Mouse (Mus musculus) heart, embryonic 13.5 days (tissue): ENCODE measurements around the gene Padi2. TPM values are rescaled to one million over a fixed set of nuclear protein-coding genes. Genes with fewer than 3 reads are reported as not detected.
A peak's percentile ranks its signal among the peaks of the same experiment; 100 is the strongest.

ENCODE experiments used
- ATAC-seq: fragments of 200-750 bp; cut with Nextera tagmentation; 2 replicates; pipeline ENCODE4 v1.8.0; 2017; ENCODE audit warnings: moderate TSS enrichment; ENCODE audit not compliant: insufficient number of reproducible peaks, low FRiP score, low TSS enrichment; ENCODE audit errors: extremely low read depth
- H3K27ac ChIP-seq: fragments of 300-500 bp; sonication (generic); replicated peaks from 2 replicates; pipeline ENCODE4 v1.5.1; 2015; ENCODE audit warnings: moderate library complexity, mild to moderate bottlenecking, inconsistent platforms
- H3K27me3 ChIP-seq: fragments of 300-500 bp; sonication (generic); replicated peaks from 2 replicates; pipeline ENCODE4 v1.6.1; 2015; ENCODE audit warnings: mild to moderate bottlenecking, inconsistent platforms
- H3K36me3 ChIP-seq: fragments of 300-500 bp; sonication (generic); 2 replicates; pipeline ENCODE4 v1.6.1; 2015; ENCODE audit warnings: mild to moderate bottlenecking, inconsistent platforms
- H3K4me1 ChIP-seq: fragments of 300-500 bp; sonication (generic); 2 replicates; pipeline ENCODE4 v1.6.1; 2015; ENCODE audit warnings: inconsistent platforms
- H3K4me2 ChIP-seq: fragments of 300-500 bp; sonication (generic); 2 replicates; pipeline ENCODE4 v1.6.1; 2015; ENCODE audit warnings: inconsistent platforms, mild to moderate bottlenecking, moderate library complexity
- H3K4me3 ChIP-seq: fragments of 300-500 bp; sonication (generic); 2 replicates; pipeline ENCODE4 v1.5.1; 2015; ENCODE audit warnings: moderate library complexity, mild to moderate bottlenecking, inconsistent platforms
- H3K9ac ChIP-seq: fragments of 300-500 bp; sonication (generic); 2 replicates; pipeline ENCODE4 v1.6.1; 2015; ENCODE audit warnings: inconsistent platforms, mild to moderate bottlenecking, moderate library complexity
- H3K9me3 ChIP-seq: fragments of 300-500 bp; sonication (generic); 2 replicates; pipeline ENCODE4 v1.6.1; 2016; ENCODE audit warnings: inconsistent platforms
- WGBS: fragments of 180-500 bp; shearing (Covaris S2); methylation state at CpG from one replicate; pipeline ENCODE4 v1.1.7; 2015; ENCODE audit warnings: mixed read lengths; 5-methylcytosine and 5-hydroxymethylcytosine counted together
- polyA plus RNA-seq: library from polyadenylated mRNA; unstranded; fragments of >200 nt; fragmentation: Nextera tagmentation; extraction: Ambion mirVana; gene quantifications from 2 replicates; pipeline ENCODE4 v1.2.1, GENCODE M21; 2015

Gene Padi2
- polyA plus RNA-seq, 1 experiment from 2014 or later = 2.9 TPM

DNA sequence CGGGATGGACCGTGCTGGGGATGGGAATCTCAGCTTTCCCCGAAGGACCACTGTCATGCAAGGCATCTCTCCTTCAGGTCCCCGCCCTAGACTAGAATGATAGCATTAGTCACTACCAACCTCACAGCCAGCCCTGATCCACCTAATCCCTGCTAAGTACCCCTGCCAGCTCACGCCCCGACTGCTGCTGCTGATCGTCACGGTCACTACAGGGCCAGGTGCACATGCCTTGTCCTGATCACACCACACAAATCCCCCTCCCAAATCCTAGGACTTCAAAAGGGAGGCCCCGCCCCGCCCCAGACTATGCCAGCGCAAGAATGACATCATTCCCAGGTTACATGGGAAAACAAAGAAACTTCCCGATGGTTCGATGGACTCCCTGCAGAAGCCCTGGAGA, 24.4 kb upstream of the Padi2 start:
- 83% methylated on average over 13 of the region's 13 CpGs for WGBS
- 0 out of 2 replicates have a peak, but pooled peaks cover 6% of the 10 kb centered on the region for H3K9me3 ChIP-seq
- peaks cover 4% of the 10 kb centered on the region for H3K27me3 ChIP-seq
- ATAC-seq = no peak
- no peaks in the 10 kb centered on the region for H3K36me3 ChIP-seq
- no peaks in the 10 kb centered on the region for H3K4me1 ChIP-seq
- no peak overlapping the region for H3K27ac ChIP-seq
- H3K4me2 ChIP-seq = no peak overlapping the region
- H3K4me3 ChIP-seq = no peak overlapping the region
- H3K9ac ChIP-seq = no peak overlapping the region

- Histone ChIP-seq H3K27ac (no peak overlapping the region), H3K9ac (no peak overlapping the region), H3K4me2 (no peak overlapping the region), H3K36me3 (no peaks in the 10 kb centered on the region), H3K4me1 (no peaks in the 10 kb centered on the region), H3K4me3 (no peak overlapping the region), H3K27me3 (peaks cover 3% of the 10 kb centered on the region; the same call in 1 of the 2 replicates), H3K9me3 (0 out of 2 replicates have a peak, but pooled peaks cover 6% of the 10 kb centered on the region)
- ATAC-seq = no peak
- WGBS = 64% methylated on average over 4 of the region's 4 CpGs
Measured at GRCm38 (mm10) chr4:140882365-140882764, 23.8 kb upstream of the Padi2 start.

DNA sequence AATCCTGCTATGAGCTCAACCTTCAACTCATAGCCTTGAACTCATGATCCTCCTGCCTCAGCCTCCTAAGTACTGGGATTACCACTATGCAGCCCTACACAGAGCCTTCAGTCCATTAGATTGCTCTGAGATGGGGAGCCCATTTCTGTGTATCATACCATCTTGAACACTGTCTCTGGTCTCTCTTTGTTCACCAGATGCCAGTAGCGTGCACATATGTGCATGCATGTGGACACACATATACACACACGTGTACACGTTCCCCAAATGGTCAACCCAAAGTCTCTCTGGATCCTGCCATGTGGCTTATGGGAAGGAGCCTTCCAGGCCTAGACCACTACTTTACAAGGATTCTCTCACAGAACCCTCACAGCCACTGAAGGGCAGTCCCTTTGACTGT, 23.2 kb upstream of the Padi2 start:
- H3K4me1 ChIP-seq = no peaks in the 10 kb centered on the region
- H3K9me3 ChIP-seq = 0 out of 2 replicates have a peak, but pooled peaks cover 6% of the 10 kb centered on the region
- ATAC-seq = no peak
- H3K27me3 ChIP-seq = no peaks in the 10 kb centered on the region
- no peaks in the 10 kb centered on the region for H3K36me3 ChIP-seq
- H3K27ac ChIP-seq = no peak overlapping the region
- H3K9ac ChIP-seq = no peak overlapping the region
- 98% methylated on average over 3 of the region's 3 CpGs for WGBS
- H3K4me2 ChIP-seq = no peak overlapping the region
- no peak overlapping the region for H3K4me3 ChIP-seq

DNA sequence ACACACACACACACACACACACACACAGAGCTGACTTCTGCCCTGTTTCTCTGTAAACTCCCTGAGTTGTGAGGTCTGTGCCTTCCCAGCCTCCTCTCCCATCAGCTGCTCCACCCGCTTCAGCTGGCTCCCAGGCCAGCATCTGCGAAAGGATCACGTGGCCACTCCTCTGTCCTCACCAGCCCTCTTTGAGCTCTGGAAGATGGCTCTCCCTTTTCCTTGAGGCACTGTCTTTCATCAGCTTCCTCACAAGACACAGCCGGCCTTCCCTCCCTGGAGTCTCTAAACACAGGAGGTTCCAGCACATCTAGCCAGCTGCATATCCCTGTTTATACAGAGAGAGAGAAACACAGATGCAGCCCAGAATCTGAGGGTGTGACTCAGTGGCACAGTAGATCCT, 22.3 kb upstream of the Padi2 start:
- H3K4me1 ChIP-seq = no peaks in the 10 kb centered on the region
- ATAC-seq = no peak
- H3K36me3 ChIP-seq = no peaks in the 10 kb centered on the region
- H3K27ac ChIP-seq = no peak overlapping the region
- H3K27me3 ChIP-seq = no peaks in the 10 kb centered on the region
- no peak overlapping the region for H3K4me3 ChIP-seq
- H3K4me2 ChIP-seq = no peak overlapping the region
- 34% methylated on average over 4 of the region's 4 CpGs for WGBS
- H3K9ac ChIP-seq = no peak overlapping the region
- 0 out of 2 replicates have a peak, but pooled peaks cover 6% of the 10 kb centered on the region for H3K9me3 ChIP-seq

DNA sequence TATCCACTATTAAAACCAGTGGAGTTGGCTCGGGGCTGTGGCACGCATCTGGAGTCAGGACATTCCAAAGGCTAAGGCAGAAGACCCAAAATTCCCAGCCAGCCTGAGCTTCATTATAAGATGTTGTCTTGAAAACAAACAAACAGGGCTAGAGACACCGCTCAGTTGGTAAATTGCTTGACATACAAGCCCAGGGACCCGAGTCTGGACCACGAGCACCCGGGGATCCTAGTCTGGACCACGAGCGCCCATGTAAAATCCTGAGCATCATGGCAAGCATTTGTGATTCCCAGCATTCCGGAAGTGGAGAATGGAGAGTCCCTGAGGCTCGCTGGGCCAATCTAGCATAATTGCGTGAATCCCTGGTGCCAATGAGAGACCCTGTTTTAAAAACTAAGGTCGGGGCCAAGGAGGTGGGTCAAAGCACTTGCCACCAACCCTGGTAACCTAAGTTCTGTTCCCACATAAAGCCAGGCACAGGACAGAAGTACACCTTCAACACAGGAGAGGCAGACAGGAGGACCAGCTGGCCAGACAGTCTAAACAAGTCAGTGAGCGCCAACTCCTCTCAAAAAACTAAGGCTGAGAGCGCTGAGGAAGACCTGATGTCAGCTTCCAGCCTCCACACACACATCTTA, 14.5 kb upstream of the Padi2 start:
- peaks cover 15% of the 10 kb centered on the region for H3K9me3 ChIP-seq
- H3K4me3 ChIP-seq = no peak overlapping the region
- 84% methylated on average over 14 of the region's 14 CpGs for WGBS
- H3K27me3 ChIP-seq = no peaks in the 10 kb centered on the region
- no peak overlapping the region for H3K9ac ChIP-seq
- ATAC-seq = no peak
- no peak overlapping the region for H3K27ac ChIP-seq
- H3K4me1 ChIP-seq = no peaks in the 10 kb centered on the region
- no peaks in the 10 kb centered on the region for H3K36me3 ChIP-seq
- no peak overlapping the region for H3K4me2 ChIP-seq

DNA sequence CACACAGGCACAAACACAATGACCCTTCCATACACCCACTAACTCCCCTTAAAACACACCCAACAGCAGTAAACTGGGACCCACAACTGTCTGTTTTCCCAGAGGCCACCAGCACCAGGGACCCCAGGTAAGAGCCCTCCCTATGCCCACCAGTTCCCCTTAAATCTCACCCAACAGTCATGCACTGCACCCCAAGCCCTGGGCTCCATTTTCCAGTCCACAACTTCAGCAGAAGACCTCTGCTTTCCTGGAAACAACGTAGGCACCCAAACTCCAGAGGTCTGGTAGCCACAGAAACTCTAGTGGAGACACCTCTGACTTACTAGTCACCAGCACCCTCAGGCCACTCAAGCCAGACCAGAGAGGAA, 14.0 kb upstream of the Padi2 start:
- Histone ChIP-seq H3K27me3 (no peaks in the 10 kb centered on the region), H3K9me3 (peaks cover 15% of the 10 kb centered on the region), H3K36me3 (no peaks in the 10 kb centered on the region), H3K4me2 (no peak overlapping the region), H3K27ac (no peak overlapping the region), H3K4me1 (no peaks in the 10 kb centered on the region), H3K4me3 (no peak overlapping the region), H3K9ac (no peak overlapping the region)
- no peak for ATAC-seq
- 48% methylated on average over 1 of the region's 1 CpGs for WGBS

DNA sequence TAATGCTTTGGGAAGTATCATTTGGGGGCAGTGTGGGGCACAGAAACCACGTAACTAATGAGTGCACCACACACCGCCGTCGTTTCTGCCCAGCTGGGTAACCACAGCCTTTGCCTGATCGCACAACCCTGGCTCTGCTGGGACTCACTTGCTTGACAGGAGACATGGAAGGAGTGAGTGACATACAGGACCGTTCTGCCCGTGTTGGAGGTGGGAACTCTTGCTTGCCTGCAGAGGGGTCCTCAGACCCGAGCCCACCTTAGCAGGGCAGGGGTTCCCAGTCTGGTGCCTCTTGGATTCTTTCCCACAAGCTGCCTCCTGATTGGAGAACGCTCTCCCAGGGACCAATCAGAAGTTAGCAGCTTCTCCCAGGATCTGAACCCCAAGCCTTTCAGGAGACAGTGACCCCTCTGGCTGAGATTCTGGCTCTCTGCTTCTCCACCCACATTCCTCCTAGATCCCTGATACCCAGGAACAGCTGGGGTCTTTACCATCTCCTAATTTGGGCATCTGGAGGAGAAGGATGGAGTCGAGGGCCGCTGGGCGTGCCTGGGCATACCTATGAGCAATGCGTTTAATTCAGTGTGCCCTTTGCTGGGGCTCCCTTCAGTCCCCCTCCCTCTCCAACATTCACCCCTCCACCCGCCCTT, 1.2 kb upstream of the Padi2 start:
- Histone ChIP-seq H3K27me3 (peaks cover 80% of the 10 kb centered on the region), H3K4me1 (peaks cover 22% of the 10 kb centered on the region), H3K4me3 (no peak overlapping the region), H3K36me3 (no peaks in the 10 kb centered on the region), H3K4me2 (no peak overlapping the region), H3K9me3 (no peaks in the 10 kb centered on the region), H3K9ac (no peak overlapping the region), H3K27ac (no peak overlapping the region)
- WGBS = 56% methylated on average over 14 of the region's 14 CpGs
- no peak for ATAC-seq

- no peak overlapping the region for H3K27ac ChIP-seq
- no peak for ATAC-seq
- H3K27me3 ChIP-seq = peaks cover 83% of the 10 kb centered on the region
- no peaks in the 10 kb centered on the region for H3K9me3 ChIP-seq
- no peaks in the 10 kb centered on the region for H3K36me3 ChIP-seq
- WGBS = 19% methylated on average over 11 of the region's 11 CpGs
- peak overlapping the region; percentile 65; the same call in 1 of the 2 replicates for H3K9ac ChIP-seq
- H3K4me1 ChIP-seq = peaks cover 22% of the 10 kb centered on the region
- H3K4me2 ChIP-seq = peak overlapping the region; percentile 72
- peak overlapping the region; percentile 48 for H3K4me3 ChIP-seq
Measured at GRCm38 (mm10) chr4:140905426-140905871, 695 bp upstream of the Padi2 start.

GRCm38 (mm10) chr4:140906827-140907280, 710 bp downstream of the Padi2 start:
- Histone ChIP-seq H3K4me1 (peaks cover 22% of the 10 kb centered on the region), H3K9me3 (no peaks in the 10 kb centered on the region), H3K27ac (no peak overlapping the region), H3K4me3 (no peak overlapping the region), H3K9ac (no peak overlapping the region), H3K4me2 (peak overlapping the region; percentile 72; the same call in 1 of the 2 replicates), H3K27me3 (peaks cover 81% of the 10 kb centered on the region), H3K36me3 (no peaks in the 10 kb centered on the region)
- 57% methylated on average over 11 of the region's 11 CpGs for WGBS
- no peak for ATAC-seq

DNA sequence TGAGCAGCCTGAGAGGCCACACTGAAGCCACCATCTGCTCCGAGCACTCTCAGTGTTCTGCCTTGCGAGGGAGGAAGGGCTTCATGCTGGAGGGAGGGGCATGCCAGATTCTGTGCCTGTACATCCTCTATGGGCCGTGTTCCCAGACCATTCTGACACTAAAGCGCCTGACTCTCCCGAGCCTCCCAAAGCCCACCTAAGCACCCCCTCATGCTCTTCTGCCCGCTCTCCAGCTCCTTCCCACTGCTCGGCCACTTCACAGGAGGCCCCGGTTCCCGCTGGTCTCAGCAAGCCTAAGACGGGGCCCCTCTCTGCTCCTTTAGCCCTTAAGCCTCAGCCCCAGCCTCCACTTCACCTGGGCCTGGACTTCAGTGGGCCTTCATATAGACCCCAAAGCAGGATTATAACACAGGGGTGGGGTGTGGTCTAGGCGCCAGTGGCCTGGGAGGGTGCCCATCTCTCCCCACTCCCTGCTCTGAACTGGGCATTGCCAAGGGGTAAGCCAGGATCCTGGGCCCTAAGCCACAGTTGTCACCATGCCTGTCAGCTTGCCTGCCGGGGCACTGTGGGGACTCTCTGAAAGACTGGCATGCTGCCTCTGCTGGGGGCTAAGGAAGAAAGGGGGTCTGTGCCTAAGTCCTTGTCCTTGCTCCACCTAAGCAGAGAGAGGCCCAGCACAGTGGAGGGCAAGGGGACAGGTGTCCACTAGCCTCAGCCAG, 1.3 kb downstream of the Padi2 start:
- Histone ChIP-seq H3K9me3 (no peaks in the 10 kb centered on the region), H3K27ac (no peak overlapping the region), H3K36me3 (no peaks in the 10 kb centered on the region), H3K4me2 (no peak overlapping the region), H3K9ac (no peak overlapping the region), H3K27me3 (peaks cover 87% of the 10 kb centered on the region), H3K4me1 (peaks cover 22% of the 10 kb centered on the region), H3K4me3 (no peak overlapping the region)
- 64% methylated on average over 12 of the region's 12 CpGs for WGBS
- no peak for ATAC-seq

- peaks cover 79% of the 10 kb centered on the region for H3K27me3 ChIP-seq
- ATAC-seq = no peak
- peaks cover 12% of the 10 kb centered on the region for H3K4me1 ChIP-seq
- H3K9me3 ChIP-seq = no peaks in the 10 kb centered on the region
- no peak overlapping the region for H3K27ac ChIP-seq
- H3K9ac ChIP-seq = no peak overlapping the region
- H3K36me3 ChIP-seq = no peaks in the 10 kb centered on the region
- 61% methylated on average over 5 of the region's 5 CpGs for WGBS
- no peak overlapping the region for H3K4me2 ChIP-seq
- H3K4me3 ChIP-seq = no peak overlapping the region
Measured at GRCm38 (mm10) chr4:140908627-140909026, 2.5 kb downstream of the Padi2 start.
